Mouse (Mus musculus) MEL (cell line): ENCODE measurements at regions not wholly inside any gene's neighbourhood (a gene's known extent, or its start where the extent isn't known, plus 50 kb on each side); places are given as distances from the start of the nearest gene placed in this dataset.

Source experiments
- CHD1 ChIP-seq: IDR thresholded peaks from 2 replicates; pipeline ENCODE4 v1.6.1; 2012; ENCODE audit warnings: low read depth, mild to moderate bottlenecking, inconsistent platforms, low read length, improper control_type of control experiment
- EP300 ChIP-seq, 2 experiments: IDR thresholded peaks; 2 replicates each; pipeline ENCODE4 v1.6.1; 2011; ENCODE audit warnings: improper control_type of control experiment in 2 of 2, low read length in 2 of 2, low read depth in 1 of 2, mild to moderate bottlenecking in 1 of 2
- ETS1 ChIP-seq: IDR thresholded peaks from 2 replicates; pipeline ENCODE4 v1.6.1; 2012; ENCODE audit warnings: low read depth, mild to moderate bottlenecking, inconsistent platforms, low read length, improper control_type of control experiment, moderate library complexity
- GATA1 ChIP-seq: IDR thresholded peaks from 2 replicates; pipeline ENCODE4 v1.6.1; 2011; ENCODE audit warnings: low read depth, low read length, improper control_type of control experiment
- MAFK ChIP-seq: IDR thresholded peaks from 2 replicates; pipeline ENCODE4 v1.6.1; 2011; ENCODE audit warnings: low read depth, mild to moderate bottlenecking, low read length, improper control_type of control experiment, borderline replicate concordance
- NRF1 ChIP-seq: IDR thresholded peaks from 2 replicates; pipeline ENCODE4 v1.6.1; 2014; ENCODE audit warnings: low read depth, mild to moderate bottlenecking, inconsistent platforms, low read length, improper control_type of control experiment, moderate library complexity; ENCODE audit not compliant: poor library complexity, insufficient read depth, severe bottlenecking
- UBTF ChIP-seq: IDR thresholded peaks from 2 replicates; pipeline ENCODE4 v1.6.1; 2012; ENCODE audit warnings: low read depth, mild to moderate bottlenecking, inconsistent platforms, low read length, improper control_type of control experiment, moderate library complexity, borderline replicate concordance; ENCODE audit not compliant: insufficient read depth
- ZKSCAN1 ChIP-seq: IDR thresholded peaks from 2 replicates; pipeline ENCODE4 v1.6.1; 2012; ENCODE audit warnings: low read depth, mild to moderate bottlenecking, inconsistent platforms, low read length, improper control_type of control experiment, moderate library complexity

DNA sequence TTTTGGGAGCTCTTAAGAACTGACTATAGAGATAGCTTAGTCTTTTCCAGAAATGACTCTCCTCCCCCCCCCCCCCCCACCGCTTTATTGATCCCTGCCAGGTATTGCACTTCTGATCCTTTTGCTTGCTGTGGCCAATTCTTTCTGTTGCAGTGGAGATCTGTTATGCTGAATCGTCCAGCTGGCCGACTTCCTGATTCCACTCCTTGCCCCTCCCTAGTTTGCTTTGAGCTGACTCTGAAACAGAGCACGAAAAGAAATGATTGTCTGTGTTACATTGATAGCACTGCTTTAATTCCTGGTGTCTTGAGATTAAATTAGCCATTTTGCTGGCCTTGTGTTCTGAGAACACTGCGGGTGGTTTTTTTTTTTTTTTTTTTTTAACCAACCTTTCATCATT, 233.5 kb upstream of the Rps6ka3 start:
- no peak for TF ChIP-seq ZKSCAN1
- no peak for TF ChIP-seq MAFK
- no peak for TF ChIP-seq ETS1
- TF ChIP-seq GATA1, result no peak
- TF ChIP-seq NRF1, result no peak
- TF ChIP-seq EP300 (IDR thresholded peaks at IDR 0.05; ENCODE audit: low read depth in 1 of 2, low read length in 2 of 2), result no peak
- TF ChIP-seq UBTF, result no peak
- TF ChIP-seq CHD1, result no peak
